Mouse (Mus musculus) spleen, postnatal 10 days (tissue): ENCODE data around the gene Rapgef2.
"Not testable (repeated sequence)": the region's sequence is repeated elsewhere in the genome, so short reads cannot be mapped to it uniquely, and the experiment has no call there.

Source experiments
- DNase-seq, 2 experiments: peaks; one replicate each; pipeline ENCODE4 v3.0.0; 2021 to 2022; ENCODE audit warnings: low spot score in 2 of 2

The Rapgef2 gene

GRCm38 (mm10) chr3:79100831-79101230 lies 185.5 kb downstream of the Rapgef2 start:
- DNase-seq, result no peak

GRCm38 (mm10) chr3:79089091-79089490 lies 197.2 kb downstream of the Rapgef2 start:
- peak in 1 of 2 experiments; percentile 27 for DNase-seq

GRCm38 (mm10) chr3:79088461-79088860 lies 197.9 kb downstream of the Rapgef2 start:
- no peak for DNase-seq

- no peak for DNase-seq
These were observed 200.0 kb downstream of the Rapgef2 start for GRCm38 (mm10) chr3:79086282-79086681.

- no peak for DNase-seq
These were observed 202.4 kb downstream of the Rapgef2 start for GRCm38 (mm10) chr3:79083881-79084280.

- DNase-seq, result no peak
These were observed 203.3 kb downstream of the Rapgef2 start for GRCm38 (mm10) chr3:79083030-79083429.

GRCm38 (mm10) chr3:79079076-79079475 lies 207.2 kb downstream of the Rapgef2 start:
- DNase-seq, result no peak

- no peak for DNase-seq
These were observed 211.3 kb downstream of the Rapgef2 start for GRCm38 (mm10) chr3:79074970-79075369.

GRCm38 (mm10) chr3:79073541-79074244 lies 212.6 kb downstream of the Rapgef2 start:
- no peak for DNase-seq

- peak in 1 of 2 experiments; percentile 19 for DNase-seq
These were observed 214.8 kb downstream of the Rapgef2 start for GRCm38 (mm10) chr3:79071561-79071960.

- no peak for DNase-seq
These were observed 216.4 kb downstream of the Rapgef2 start for GRCm38 (mm10) chr3:79069891-79070290.

- no peak for DNase-seq
These were observed 217.3 kb downstream of the Rapgef2 start for GRCm38 (mm10) chr3:79068976-79069375.

GRCm38 (mm10) chr3:79066455-79067055 lies 219.8 kb downstream of the Rapgef2 start:
- no peak for DNase-seq

- no peak for DNase-seq
These were observed 222.2 kb downstream of the Rapgef2 start for GRCm38 (mm10) chr3:79064096-79064495.

GRCm38 (mm10) chr3:79061426-79061825 lies 224.9 kb downstream of the Rapgef2 start:
- DNase-seq, result no peak

GRCm38 (mm10) chr3:79058491-79058890 lies 227.8 kb downstream of the Rapgef2 start:
- DNase-seq, result not testable (repeated sequence)

GRCm38 (mm10) chr3:79045251-79045650 lies 241.1 kb downstream of the Rapgef2 start:
- DNase-seq, result no peak

- no peak for DNase-seq
These were observed 243.3 kb downstream of the Rapgef2 start for GRCm38 (mm10) chr3:79042973-79043372.

- no peak for DNase-seq
These were observed 246.5 kb downstream of the Rapgef2 start for GRCm38 (mm10) chr3:79039666-79040450.

- DNase-seq, result no peak
These were observed 247.3 kb downstream of the Rapgef2 start for GRCm38 (mm10) chr3:79039008-79039407.

- no peak for DNase-seq
These were observed 251.9 kb downstream of the Rapgef2 start for GRCm38 (mm10) chr3:79034457-79034856.

GRCm38 (mm10) chr3:79030855-79031254 lies 255.5 kb downstream of the Rapgef2 start:
- no peak for DNase-seq
